Mouse (Mus musculus) brain, embryonic 14.5 days (tissue): ENCODE data around the gene Ermap.

Experiments used
- CTCF ChIP-seq: fragments of 200-500 bp; IDR thresholded peaks from 2 replicates; pipeline ENCODE4 v1.5.1; 2012; ENCODE audit warnings: inconsistent platforms, mild to moderate bottlenecking, moderate library complexity, borderline replicate concordance; ENCODE audit not compliant: insufficient read depth, insufficient read length; ENCODE audit errors: extremely low read depth
- POLR2A ChIP-seq: fragments of 200-500 bp; IDR thresholded peaks from 2 replicates; pipeline ENCODE4 v1.6.1; 2012; ENCODE audit warnings: mild to moderate bottlenecking, inconsistent platforms, borderline replicate concordance; ENCODE audit not compliant: poor library complexity, insufficient read depth, insufficient read length, severe bottlenecking; ENCODE audit errors: extremely low read depth

- TF ChIP-seq CTCF (peak; percentile 53; the same call in 1 of the 2 replicates), POLR2A (no peak)
Observed at GRCm38 (mm10) chr4:119157186-119157585, 32.6 kb downstream of the Ermap start.
